13 mouse cellular contexts compared by ENCODE assay signal in genomic region chr4:46555762-46556161, GRCm38 (mm10). TPM values are rescaled to one million over a fixed set of nuclear protein-coding genes. Genes with fewer than 3 reads are reported as not detected.
DNase-seq lines count a peak whose midpoint lies in the region; ATAC-seq and TF ChIP-seq lines count a peak whose summit lies in the region.
"Had no signal": no experiment of that assay in that cellular context is flagged by ENCODE, and none has a peak within 500 bp of the region (broad histone marks: within the 10 kb centered on the region; RNA-seq: fewer than 3 reads in every experiment).

No protein-coding gene starts in this region.

- WGBS in liver, postnatal 0 days (ENCODE audit: insufficient replicate concordance): 58% methylated on average over 9 of the region's 9 CpGs

- DNase-seq in A20 (ENCODE audit: low read depth, low spot score): peak; percentile 62
- DNase-seq in liver, postnatal 0 days: peak; percentile 69
- DNase-seq in frontal cortex, postnatal 10 days (ENCODE audit: low spot score in 2 of 2): no peak
- no peak for DNase-seq in gastrocnemius, adult 18-20 months (ENCODE audit: low spot score)
- DNase-seq in gastrocnemius, postnatal 14 days: no peak
- DNase-seq: embryo, embryonic 11 days; gastrocnemius, adult 2 months; kidney, postnatal 10 days; spleen, adult 18-20 months; thymus, postnatal 4 days had no signal

- no peak for TF ChIP-seq POLR2A in bone marrow macrophage, adult 2 months (IDR thresholded peaks at IDR 0.05; ENCODE audit: borderline replicate concordance, low read depth, low read length)

- H3K4me2 ChIP-seq in liver, postnatal 0 days (ENCODE audit: low read depth, low read length): no peak overlapping the region

- H3K4me3 ChIP-seq in bone marrow macrophage, adult 2 months (ENCODE audit: insufficient read depth, low read length): no peak overlapping the region
- H3K4me3 ChIP-seq in liver, postnatal 0 days (ENCODE audit: low read depth, low read length): no peak overlapping the region
- H3K4me3 ChIP-seq: gastrocnemius, adult 2 months had no signal

- peak; percentile 24; the same call in 1 of the 2 replicates for ATAC-seq in liver, postnatal 0 days
- peak; percentile 57 for ATAC-seq in megakaryocyte progenitor cell, adult 5-6 weeks (replicated peaks; ENCODE audit: poor library complexity)
- ATAC-seq: midbrain, embryonic 16.5 days had no signal

- TF ChIP-seq EP300 in liver, postnatal 0 days (IDR thresholded peaks at IDR 0.05; ENCODE audit: low read depth): no peak

- intact Hi-C loops in gastrocnemius, postnatal 14 days (cut with DNase I; ENCODE audit: low total_unique reads): no loop called here

- peak overlapping the region; percentile 74 for H3K27ac ChIP-seq in bone marrow macrophage, adult 2 months (ENCODE audit: insufficient read depth, low read depth, low read length)
- peak overlapping the region; percentile 76 for H3K27ac ChIP-seq in liver, postnatal 0 days (ENCODE audit: low read depth)
- H3K27ac ChIP-seq: gastrocnemius, adult 2 months had no signal

- peaks cover 67% of the 10 kb centered on the region for H3K4me1 ChIP-seq in bone marrow macrophage, adult 2 months (ENCODE audit: control insufficient read depth, insufficient read depth, low read length)
- peaks cover 30% of the 10 kb centered on the region for H3K4me1 ChIP-seq in liver, postnatal 0 days (ENCODE audit: insufficient read depth)

- no peak for TF ChIP-seq CTCF in bone marrow macrophage, adult 2 months (IDR thresholded peaks at IDR 0.05; ENCODE audit: low read depth, low read length)
- no peak for TF ChIP-seq CTCF in liver, postnatal 0 days (IDR thresholded peaks at IDR 0.05; ENCODE audit: low read depth)

- H3K36me3 ChIP-seq in liver, postnatal 0 days (replicated peaks; ENCODE audit: insufficient read depth, low read length): no peaks in the 10 kb centered on the region

- H3K27me3 ChIP-seq in liver, postnatal 0 days (ENCODE audit: insufficient read depth, low read length): no peaks in the 10 kb centered on the region

- H3K9ac ChIP-seq in liver, postnatal 0 days (replicated peaks): no peak overlapping the region

- H3K9me3 ChIP-seq in liver, postnatal 0 days (ENCODE audit: low read length): no peaks in the 10 kb centered on the region

RNA-seq across cellular contexts. Expression of gene Trim14, which starts 19.8 kb away (rescaled TPM):
- 41.5 and 58.1 TPM in 2 replicates for polyA plus RNA-seq in bone marrow macrophage, adult 2 months (2012; ENCODE audit: insufficient read depth, insufficient read length, missing spikeins)
- 14.1 and 16.2 TPM in 2 replicates for polyA plus RNA-seq in liver, postnatal 0 days (2015; fragmentation: Nextera tagmentation; extraction: Ambion mirVana)
- 11.5 and 11.7 TPM in 2 replicates for total RNA-seq in megakaryocyte progenitor cell, adult 5-6 weeks (2015)
- total RNA-seq in megakaryocyte progenitor cell, adult 5-6 weeks (2017): 16.5 and 25.2 TPM in 2 replicates
- total RNA-seq in gastrocnemius, adult 18-20 months (2021): under 1 TPM; 0.50 to 0.76 TPM
- under 1 TPM; 0.66 to 0.93 TPM for total RNA-seq in gastrocnemius, postnatal 14 days (2021)

RNA-seq across cellular contexts. Expression of gene Coro2a, which starts 46.2 kb away (rescaled TPM):
- 53.0 and 59.7 TPM in 2 replicates for polyA plus RNA-seq in bone marrow macrophage, adult 2 months (2012; ENCODE audit: insufficient read depth, insufficient read length, missing spikeins)
- 1.7 and 2.2 TPM in 2 replicates for polyA plus RNA-seq in liver, postnatal 0 days (2015; fragmentation: Nextera tagmentation; extraction: Ambion mirVana)
- 42.3 and 51.4 TPM in 2 replicates for total RNA-seq in megakaryocyte progenitor cell, adult 5-6 weeks (2015)
- 24.4 and 25.7 TPM in 2 replicates for total RNA-seq in megakaryocyte progenitor cell, adult 5-6 weeks (2017)
- total RNA-seq in gastrocnemius, adult 18-20 months (2021): under 1 TPM; 0.11 to 0.26 TPM
- total RNA-seq in gastrocnemius, postnatal 14 days (2021): under 1 TPM; 0.27 to 0.66 TPM

Comparison
In these comparisons a context has a peak if more than half of its experiments do, and no peak if none do; other contexts are left out.
1. DNase-seq: peak in A20 (single experiment) and liver, postnatal 0 days (single experiment); none in frontal cortex, postnatal 10 days (0 of 2), gastrocnemius, adult 18-20 months (single experiment) and gastrocnemius, postnatal 14 days (single experiment).
2. RNA of gene Trim14, which starts 19.8 kb away (total RNA-seq): 11.5 to 25.2 TPM in megakaryocyte progenitor cell, adult 5-6 weeks; 0.66 to 0.93 TPM in gastrocnemius, postnatal 14 days and 0.50 to 0.76 TPM in gastrocnemius, adult 18-20 months; every median in the first group is over 4 times any median in the second.
3. RNA of gene Coro2a, which starts 46.2 kb away (total RNA-seq): 24.4 to 51.4 TPM in megakaryocyte progenitor cell, adult 5-6 weeks; 0.27 to 0.66 TPM in gastrocnemius, postnatal 14 days and 0.11 to 0.26 TPM in gastrocnemius, adult 18-20 months; every median in the first group is over 10 times any median in the second.